In genomic region chr16:77237631-77238357, GRCm38 (mm10) we compare ENCODE assay signal across 10 mouse cellular contexts.
DNase-seq lines count a peak whose midpoint lies in the region; ATAC-seq lines count a peak whose summit lies in the region.
"Had no signal": no experiment of that assay in that cellular context is flagged by ENCODE, and none has a peak within 500 bp of the region (broad histone marks: within the 10 kb centered on the region; RNA-seq: fewer than 3 reads in every experiment).

No protein-coding gene starts in this region.

- peak overlapping the region; percentile 57 for H3K4me2 ChIP-seq in embryonic facial prominence, embryonic 13.5 days
- peak overlapping the region; percentile 53 for H3K4me2 ChIP-seq in hindbrain, embryonic 12.5 days (replicated peaks)
- H3K4me2 ChIP-seq in neural tube, embryonic 12.5 days (replicated peaks): peak overlapping the region; percentile 52
- no peak overlapping the region for H3K4me2 ChIP-seq in heart, embryonic 11.5 days

- H3K27ac ChIP-seq in embryonic facial prominence, embryonic 13.5 days: peak overlapping the region; percentile 83; the same call in 1 of the 2 replicates
- H3K27ac ChIP-seq in hindbrain, embryonic 12.5 days: peak overlapping the region; percentile 94
- H3K27ac ChIP-seq in neural tube, embryonic 12.5 days: peak overlapping the region; percentile 76
- H3K27ac ChIP-seq in heart, embryonic 11.5 days (ENCODE audit: low read depth, low read length): no peak overlapping the region
- H3K27ac ChIP-seq: limb, embryonic 15.5 days had no signal

- no peaks in the 10 kb centered on the region for H3K9me3 ChIP-seq in embryonic facial prominence, embryonic 13.5 days
- H3K9me3 ChIP-seq in hindbrain, embryonic 12.5 days (replicated peaks): no peaks in the 10 kb centered on the region
- no peaks in the 10 kb centered on the region for H3K9me3 ChIP-seq in neural tube, embryonic 12.5 days
- H3K9me3 ChIP-seq in heart, embryonic 11.5 days (replicated peaks; ENCODE audit: control insufficient read depth, low read length): no peaks in the 10 kb centered on the region
- H3K9me3 ChIP-seq: limb, embryonic 15.5 days had no signal

- ATAC-seq in frontal cortex, adult (ENCODE audit: low TSS enrichment): peak; percentile 24
- ATAC-seq in embryonic facial prominence, embryonic 13.5 days (ENCODE audit: insufficient number of reproducible peaks, insufficient read depth, low FRiP score, low TSS enrichment, low read depth): no peak
- 0 out of 2 replicates have a peak, but pooled peaks have one; percentile 1 for ATAC-seq in hindbrain, embryonic 12.5 days (ENCODE audit: low FRiP score)
- no peak for ATAC-seq in neural tube, embryonic 12.5 days (ENCODE audit: low FRiP score, low read depth)
- no peak for ATAC-seq in heart, embryonic 11.5 days (replicated peaks; ENCODE audit: insufficient number of reproducible peaks, low FRiP score, low TSS enrichment)

- H3K4me1 ChIP-seq in embryonic facial prominence, embryonic 13.5 days: peaks cover 34% of the 10 kb centered on the region
- H3K4me1 ChIP-seq in hindbrain, embryonic 12.5 days: peaks cover 25% of the 10 kb centered on the region
- peaks cover 19% of the 10 kb centered on the region for H3K4me1 ChIP-seq in neural tube, embryonic 12.5 days
- no peaks in the 10 kb centered on the region for H3K4me1 ChIP-seq in heart, embryonic 11.5 days (ENCODE audit: control insufficient read depth, insufficient read depth, low read length)

- DNase-seq in frontal cortex, postnatal 10 days (ENCODE audit: low spot score in 2 of 2): no peak
- DNase-seq in adrenal gland, adult 18-20 months (ENCODE audit: low spot score in 2 of 2): no peak
- DNase-seq in gastrocnemius, postnatal 4 days (ENCODE audit: low spot score in 2 of 2): no peak
- DNase-seq: adrenal gland, postnatal 14 days had no signal

- no peaks in the 10 kb centered on the region for H3K36me3 ChIP-seq in embryonic facial prominence, embryonic 13.5 days
- no peaks in the 10 kb centered on the region for H3K36me3 ChIP-seq in hindbrain, embryonic 12.5 days
- no peaks in the 10 kb centered on the region for H3K36me3 ChIP-seq in neural tube, embryonic 12.5 days
- no peaks in the 10 kb centered on the region for H3K36me3 ChIP-seq in heart, embryonic 11.5 days (ENCODE audit: control insufficient read depth, insufficient read depth, low read length)
- H3K36me3 ChIP-seq: limb, embryonic 15.5 days had no signal

- H3K4me3 ChIP-seq in embryonic facial prominence, embryonic 13.5 days: no peak overlapping the region; the same call in 1 of the 2 replicates
- H3K4me3 ChIP-seq in hindbrain, embryonic 12.5 days: peak overlapping the region; percentile 30
- H3K4me3 ChIP-seq in neural tube, embryonic 12.5 days: peak overlapping the region; percentile 24
- no peak overlapping the region for H3K4me3 ChIP-seq in heart, embryonic 11.5 days (ENCODE audit: low read depth, low read length)

- no peaks in the 10 kb centered on the region for H3K27me3 ChIP-seq in embryonic facial prominence, embryonic 13.5 days
- H3K27me3 ChIP-seq in hindbrain, embryonic 12.5 days: no peaks in the 10 kb centered on the region
- no peaks in the 10 kb centered on the region for H3K27me3 ChIP-seq in neural tube, embryonic 12.5 days (replicated peaks)
- H3K27me3 ChIP-seq in heart, embryonic 11.5 days (ENCODE audit: control insufficient read depth, insufficient read depth, low read length): no peaks in the 10 kb centered on the region
- H3K27me3 ChIP-seq: limb, embryonic 15.5 days had no signal

- H3K9ac ChIP-seq in embryonic facial prominence, embryonic 13.5 days: no peak overlapping the region
- H3K9ac ChIP-seq in hindbrain, embryonic 12.5 days: peak overlapping the region; percentile 59
- H3K9ac ChIP-seq in neural tube, embryonic 12.5 days: peak overlapping the region; percentile 46
- H3K9ac ChIP-seq in heart, embryonic 11.5 days (ENCODE audit: low read depth, low read length): no peak overlapping the region
- H3K9ac ChIP-seq: limb, embryonic 15.5 days had no signal

- WGBS in embryonic facial prominence, embryonic 13.5 days: 50% methylated on average over 7 of the region's 7 CpGs
- 52% methylated on average over 7 of the region's 7 CpGs for WGBS in hindbrain, embryonic 12.5 days
- WGBS in neural tube, embryonic 12.5 days: 41% methylated on average over 7 of the region's 7 CpGs
- WGBS in heart, embryonic 11.5 days (ENCODE audit: insufficient replicate concordance): 81% methylated on average over 7 of the region's 7 CpGs

Comparison
In these comparisons a context has a peak if more than half of its experiments do, and no peak if none do; other contexts are left out.
1. ATAC-seq: peak in frontal cortex, adult (single experiment) and hindbrain, embryonic 12.5 days (single experiment); none in embryonic facial prominence, embryonic 13.5 days (single experiment), neural tube, embryonic 12.5 days (single experiment) and heart, embryonic 11.5 days (single experiment).
2. H3K4me3 ChIP-seq: peak in hindbrain, embryonic 12.5 days (single experiment) and neural tube, embryonic 12.5 days (single experiment); none in embryonic facial prominence, embryonic 13.5 days (single experiment) and heart, embryonic 11.5 days (single experiment).
3. H3K9ac ChIP-seq: peak in hindbrain, embryonic 12.5 days (single experiment) and neural tube, embryonic 12.5 days (single experiment); none in embryonic facial prominence, embryonic 13.5 days (single experiment) and heart, embryonic 11.5 days (single experiment).